Mouse (Mus musculus): ENCODE results near the gene Rinl. TPM values are rescaled to one million over a fixed set of nuclear protein-coding genes. Genes with fewer than 3 reads are reported as not detected.
A peak's percentile ranks its signal among the peaks of the same experiment; 100 is the strongest.

Rinl gene
- total RNA-seq, 2 experiments from 2014 or later = 1.5 to 2.2 TPM

- intact Hi-C loops (cut with DNase I) = no loop called here
- DNase-seq (ENCODE audit: low spot score) = no peak
These were observed 30.8 kb downstream of the Rinl start for GRCm38 (mm10) chr7:28819571-28819970.

- intact Hi-C loops (cut with DNase I) = no loop called here
- no peak for DNase-seq (ENCODE audit: low spot score)
These were observed 31.8 kb downstream of the Rinl start for GRCm38 (mm10) chr7:28820358-28821260.

- DNase-seq (ENCODE audit: low spot score) = no peak
- intact Hi-C loops (cut with DNase I) = no loop called here
These were observed 32.6 kb downstream of the Rinl start for GRCm38 (mm10) chr7:28821261-28821831.

- intact Hi-C loops (cut with DNase I) = no loop called here
These were observed 33.8 kb downstream of the Rinl start for GRCm38 (mm10) chr7:28822556-28822955.

GRCm38 (mm10) chr7:28822993-28823903, 34.5 kb downstream of the Rinl start:
- intact Hi-C loops (cut with DNase I) = no loop called here
- no peak for DNase-seq (ENCODE audit: low spot score)

More at GRCm38 (mm10) chr7:28822556-28822955, 33.8 kb downstream of the Rinl start:
- no peak for DNase-seq (ENCODE audit: low spot score)

GRCm38 (mm10) chr7:28823932-28824331, 35.2 kb downstream of the Rinl start:
- DNase-seq (ENCODE audit: low spot score) = no peak
- intact Hi-C loops (cut with DNase I) = loop anchor here (2.0 kb wide), 1 partner anchor 13 kb away; no protein-coding TSS in a partner anchor

DNA sequence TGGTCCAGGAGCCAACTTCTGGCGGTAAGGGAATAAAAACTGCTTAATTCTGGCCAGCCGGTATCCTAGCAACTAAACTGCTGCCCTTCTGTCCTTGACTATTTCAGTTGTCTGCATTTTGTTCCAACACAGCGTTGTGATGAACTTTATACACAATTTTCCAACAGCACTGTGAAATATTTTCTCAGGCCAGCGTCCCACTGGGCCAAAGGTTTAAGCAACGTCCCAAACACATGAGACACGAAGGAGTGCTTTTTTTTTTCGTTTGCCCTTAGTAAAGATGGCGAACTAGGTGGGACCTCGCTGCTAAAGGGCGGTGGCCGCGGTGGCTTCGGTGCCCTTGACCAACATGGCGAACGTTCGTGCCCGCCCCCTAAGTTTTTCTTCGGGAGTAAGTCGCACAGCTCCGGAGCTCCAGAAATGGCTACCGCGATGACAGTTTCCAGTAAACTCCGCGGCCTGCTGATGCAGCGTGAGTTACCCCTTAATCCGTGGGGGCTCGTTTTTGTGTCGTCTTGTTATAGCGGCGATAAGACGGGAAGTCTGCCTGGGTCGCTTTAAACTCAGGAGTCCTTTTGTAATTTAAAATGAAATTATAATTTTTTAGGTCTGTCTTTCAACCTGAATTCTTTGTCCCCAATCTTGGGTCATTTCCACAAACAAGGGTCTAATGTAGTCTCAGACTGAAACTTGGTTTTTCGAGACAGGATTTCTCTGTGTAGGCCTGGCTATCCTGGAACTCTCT, 36.3 kb downstream of the Rinl start, which contains the start of gene Ech1:
Gene Ech1, plus strand, starts transcription at position 277 of the 745 bp plus-strand sequence.
- intact Hi-C loops (cut with DNase I) = loop anchor here (2.0 kb wide), 1 partner anchor 14 kb away; no protein-coding TSS in a partner anchor
- DNase-seq (ENCODE audit: low spot score) = peak; percentile 89

- no peak for DNase-seq (ENCODE audit: low spot score)
These were observed 37.1 kb downstream of the Rinl start for GRCm38 (mm10) chr7:28825686-28826401.

GRCm38 (mm10) chr7:28826402-28826772, 37.6 kb downstream of the Rinl start:
- no peak for DNase-seq (ENCODE audit: low spot score)
- intact Hi-C loops (cut with DNase I) = no loop called here

More at GRCm38 (mm10) chr7:28825686-28826401, 37.1 kb downstream of the Rinl start:
- intact Hi-C loops (cut with DNase I) = loop anchor here (2.0 kb wide), 1 partner anchor 15 kb away; no protein-coding TSS in a partner anchor

DNA sequence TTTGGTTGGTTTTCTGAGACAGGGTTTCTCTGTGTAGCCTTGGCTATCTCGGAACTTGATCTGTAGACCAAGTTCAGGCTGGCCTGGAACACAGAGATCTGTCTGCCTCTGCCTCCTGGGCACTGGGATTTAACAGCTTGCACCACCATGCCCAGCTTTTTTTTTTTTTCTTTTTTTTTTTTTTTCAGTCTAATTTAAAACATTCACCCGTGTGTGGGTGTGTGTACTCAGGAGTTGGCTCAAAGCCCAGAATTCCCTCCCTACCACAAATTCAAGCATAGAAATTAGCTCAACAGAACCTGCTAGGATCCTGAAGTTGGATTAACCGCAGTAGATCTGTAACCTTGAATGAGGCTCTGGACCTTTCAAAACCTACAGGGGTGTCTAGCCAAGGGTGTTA, 38.6 kb downstream of the Rinl start:
- DNase-seq (ENCODE audit: low spot score) = no peak
- intact Hi-C loops (cut with DNase I) = loop anchor here (1.0 kb wide), 1 partner anchor 15 kb away; no protein-coding TSS in a partner anchor

- intact Hi-C loops (cut with DNase I) = loop anchor here (5.0 kb wide), 2 partner anchors 33 to 37 kb away; no protein-coding TSS in a partner anchor
- DNase-seq (ENCODE audit: low spot score) = no peak
These were observed 41.1 kb downstream of the Rinl start for GRCm38 (mm10) chr7:28829821-28830220.

DNA sequence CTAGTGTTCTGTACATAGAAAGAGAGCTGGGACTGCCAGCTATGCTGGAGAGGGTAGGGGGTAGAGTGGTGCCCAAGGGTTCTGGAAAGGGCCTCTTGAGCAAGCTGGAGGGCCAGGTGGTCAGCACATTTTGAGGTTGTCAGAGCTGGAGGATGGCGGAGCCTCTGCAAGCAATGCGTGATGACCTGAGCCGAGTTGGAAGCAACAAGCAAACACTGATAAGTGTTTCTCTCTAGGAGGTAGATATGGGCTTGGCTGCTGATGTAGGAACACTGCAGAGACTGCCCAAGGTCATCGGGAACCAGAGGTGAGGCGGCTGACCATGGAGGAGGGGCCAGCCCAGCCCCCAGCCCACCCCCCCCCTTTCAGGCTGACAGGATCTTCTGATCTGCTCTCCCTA, 42.2 kb downstream of the Rinl start:
- intact Hi-C loops (cut with DNase I) = loop anchor here (5.0 kb wide), 2 partner anchors 34 to 36 kb away; no protein-coding TSS in a partner anchor
- DNase-seq (ENCODE audit: low spot score) = no peak

GRCm38 (mm10) chr7:28831411-28832125, 42.8 kb downstream of the Rinl start:
- intact Hi-C loops (cut with DNase I) = loop anchor here (5.0 kb wide), 2 partner anchors 34 to 36 kb away; no protein-coding TSS in a partner anchor
- DNase-seq (ENCODE audit: low spot score) = no peak

DNA sequence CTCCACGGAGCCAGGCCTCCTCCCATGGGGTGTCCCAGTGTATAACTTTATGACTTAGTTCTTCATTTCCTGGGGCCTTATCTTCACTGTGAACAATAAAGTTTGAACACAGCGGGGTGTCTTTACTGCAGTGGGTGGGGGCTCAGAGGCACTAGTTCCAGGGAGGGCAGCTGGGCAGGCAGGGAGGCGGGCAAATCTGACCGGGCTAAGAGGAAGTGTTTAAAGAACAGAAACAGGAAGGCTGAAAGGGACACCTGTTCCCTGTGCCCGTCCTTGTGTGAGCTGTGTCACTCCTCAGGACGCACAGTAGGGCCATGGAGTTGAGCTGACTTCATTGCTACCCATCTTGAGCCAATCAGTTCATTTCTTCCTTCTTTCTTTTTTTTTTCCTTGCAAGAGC, 43.4 kb downstream of the Rinl start:
- no peak for DNase-seq (ENCODE audit: low spot score)
- intact Hi-C loops (cut with DNase I) = loop anchor here (5.0 kb wide), 2 partner anchors 35 kb away; no protein-coding TSS in a partner anchor

GRCm38 (mm10) chr7:28833723-28834347, 45.1 kb downstream of the Rinl start, which contains the start of gene Lgals4:
Lgals4 (plus strand) TSS chr7:28833854.
- intact Hi-C loops (cut with DNase I) = loop anchor here (5.0 kb wide), 2 partner anchors 33 to 37 kb away; no protein-coding TSS in a partner anchor
- no peak for DNase-seq (ENCODE audit: low spot score)

DNA sequence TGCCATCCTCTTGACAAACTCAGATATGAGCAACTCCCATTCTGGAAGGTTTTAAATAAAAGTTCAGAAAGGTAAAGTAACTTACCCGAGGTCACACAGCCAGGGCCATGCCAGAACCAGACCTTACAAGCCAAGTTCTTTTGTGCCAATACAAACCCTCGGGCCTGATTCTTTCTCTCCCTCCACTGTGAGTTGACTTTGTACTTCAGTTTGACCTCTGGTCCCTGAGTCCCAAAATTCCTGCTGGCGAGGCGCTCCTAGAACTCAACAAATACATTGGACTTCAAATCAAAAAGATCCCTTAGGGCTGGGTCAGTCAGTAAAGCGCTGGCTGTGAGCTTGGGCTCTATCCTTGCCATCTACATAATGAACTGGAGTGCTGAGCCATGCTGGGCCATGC, 48.2 kb downstream of the Rinl start:
- intact Hi-C loops (cut with DNase I) = no loop called here
- no peak for DNase-seq (ENCODE audit: low spot score)

DNA sequence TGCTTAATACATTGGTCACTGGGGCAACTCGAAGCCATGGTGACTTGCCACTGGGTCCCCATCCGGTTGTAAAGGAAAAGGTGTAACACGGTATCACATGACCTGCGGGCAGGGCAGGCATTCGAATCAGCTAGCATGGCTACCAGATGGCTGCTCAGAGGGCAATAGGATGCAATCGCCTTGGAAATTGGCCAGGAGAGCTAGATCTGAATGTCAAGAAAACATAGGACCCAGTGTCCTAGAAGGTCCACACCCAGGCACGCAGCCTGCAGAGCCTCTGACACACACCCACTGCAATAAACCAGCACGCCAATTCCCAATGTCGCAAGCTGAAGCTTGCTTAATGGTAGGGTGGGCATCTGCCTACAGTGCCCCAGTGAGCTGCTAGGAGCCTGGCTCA, 49.6 kb downstream of the Rinl start:
- no peak for DNase-seq (ENCODE audit: low spot score)
- intact Hi-C loops (cut with DNase I) = no loop called here
